Mouse (Mus musculus) CH12.LX (cell line): ENCODE measurements at regions not wholly inside any gene's neighbourhood (a gene's known extent, or its start where the extent isn't known, plus 50 kb on each side); places are given as distances from the start of the nearest gene placed in this dataset.

Source experiments
- BHLHE40 ChIP-seq: IDR thresholded peaks from 2 replicates; pipeline ENCODE4 v1.6.1; 2011; ENCODE audit warnings: mild to moderate bottlenecking, low read depth, low read length, improper control_type of control experiment
- CHD2 ChIP-seq: IDR thresholded peaks from 2 replicates; pipeline ENCODE4 v1.6.1; 2011; ENCODE audit warnings: low read length, improper control_type of control experiment
- CTCF ChIP-seq, 2 experiments: IDR thresholded peaks in 1 of 2; conservative IDR thresholded peaks in 1 of 2; 2 replicates each; pipeline ENCODE4 v1.5.1; 2011 to 2012; ENCODE audit warnings: low read depth in 2 of 2, low read length in 2 of 2, improper control_type of control experiment in 1 of 2, inconsistent platforms in 1 of 2, mild to moderate bottlenecking in 1 of 2, moderate library complexity in 1 of 2
- EP300 ChIP-seq: IDR thresholded peaks from 2 replicates; pipeline ENCODE4 v1.6.1; 2011; ENCODE audit warnings: low read length, improper control_type of control experiment
- JUND ChIP-seq: conservative IDR thresholded peaks from 2 replicates; pipeline ENCODE4 v1.6.1; 2011; ENCODE audit warnings: low read depth, low read length, improper control_type of control experiment
- MAX ChIP-seq: IDR thresholded peaks from 2 replicates; pipeline ENCODE4 v1.6.1; 2011; ENCODE audit warnings: low read length, improper control_type of control experiment
- MAZ ChIP-seq: IDR thresholded peaks from 2 replicates; pipeline ENCODE4 v1.6.1; 2012; ENCODE audit warnings: low read depth, mild to moderate bottlenecking, inconsistent platforms, low read length, improper control_type of control experiment, moderate library complexity
- NRF1 ChIP-seq: IDR thresholded peaks from 2 replicates; pipeline ENCODE4 v1.6.1; 2014; ENCODE audit warnings: low read depth, mild to moderate bottlenecking, inconsistent platforms, low read length, improper control_type of control experiment, moderate library complexity
- POLR2A ChIP-seq: IDR thresholded peaks from 2 replicates; pipeline ENCODE4 v1.6.1; 2011; ENCODE audit warnings: low read depth, mild to moderate bottlenecking, improper control_type of control experiment, low read length
- RCOR1 ChIP-seq: conservative IDR thresholded peaks from 2 replicates; pipeline ENCODE4 v1.6.1; 2012; ENCODE audit warnings: low read depth, mild to moderate bottlenecking, inconsistent platforms, low read length, improper control_type of control experiment
- TCF12 ChIP-seq: IDR thresholded peaks from 2 replicates; pipeline ENCODE4 v1.6.1; 2014; ENCODE audit warnings: low read depth, mild to moderate bottlenecking, inconsistent platforms, low read length, improper control_type of control experiment
- USF2 ChIP-seq: conservative IDR thresholded peaks from 2 replicates; pipeline ENCODE4 v1.6.1; 2011; ENCODE audit warnings: low read depth, low read length, improper control_type of control experiment
- ZC3H11A ChIP-seq: IDR thresholded peaks from 2 replicates; pipeline ENCODE4 v1.6.1; 2012; ENCODE audit warnings: low read depth, mild to moderate bottlenecking, inconsistent platforms, low read length, improper control_type of control experiment
- ZNF384 ChIP-seq: IDR thresholded peaks from 2 replicates; pipeline ENCODE4 v1.6.1; 2012; ENCODE audit warnings: low read depth, low read length, improper control_type of control experiment, inconsistent platforms

- TF ChIP-seq NRF1 (no peak), CTCF (conservative IDR thresholded peaks at IDR 0.05 in 1 of 2, IDR thresholded peaks at IDR 0.05 in 1 of 2; ENCODE audit: low read depth in 2 of 2, low read length in 2 of 2) (no peak), MAX (no peak), EP300 (no peak), POLR2A (no peak), TCF12 (no peak), ZNF384 (no peak), CHD2 (no peak), RCOR1 (no peak), JUND (no peak), MAZ (no peak), USF2 (no peak), ZC3H11A (no peak), BHLHE40 (no peak)
Measured at GRCm38 (mm10) chr15:17797516-17797915, 1021.2 kb upstream of the Cdh10 start.
